Mouse (Mus musculus) erythroblast, embryonic 14.5 days (primary cell): ENCODE measurements around the gene Hivep3. TPM values are rescaled to one million over a fixed set of nuclear protein-coding genes. Genes with fewer than 3 reads are reported as not detected.

Experiments used
- H3K27me3 ChIP-seq: 2 replicates; pipeline ENCODE4 v1.6.1; 2012; ENCODE audit warnings: inconsistent platforms; ENCODE audit not compliant: control insufficient read depth
- H3K36me3 ChIP-seq: 2 replicates; pipeline ENCODE4 v1.6.1; 2012; ENCODE audit warnings: mild to moderate bottlenecking, inconsistent platforms; ENCODE audit not compliant: control insufficient read depth
- H3K4me1 ChIP-seq: 2 replicates; pipeline ENCODE4 v1.6.1; 2012; ENCODE audit warnings: inconsistent platforms; ENCODE audit not compliant: control insufficient read depth
- H3K4me3 ChIP-seq: replicated peaks from 2 replicates; pipeline ENCODE3; 2012; ENCODE audit warnings: moderate library complexity, mild to moderate bottlenecking, inconsistent platforms
- H3K9me3 ChIP-seq: 2 replicates; pipeline ENCODE4 v1.6.1; 2012; ENCODE audit warnings: low read length, inconsistent platforms, mixed read lengths; ENCODE audit not compliant: control insufficient read depth
- GATA1 ChIP-seq: IDR thresholded peaks from 2 replicates; pipeline ENCODE4 v1.6.1; 2012; ENCODE audit warnings: low read length, inconsistent platforms, mixed read lengths
- TAL1 ChIP-seq: IDR thresholded peaks from 3 replicates; pipeline ENCODE4 v1.6.1; 2012; ENCODE audit warnings: low read length, inconsistent platforms, mixed read lengths
- polyA plus RNA-seq: library from polyadenylated mRNA; stranded (reverse); fragments of >175 nt; gene quantifications from 2 replicates; pipeline ENCODE4 v1.2.3, GENCODE M21; 2012

The Hivep3 gene
- polyA plus RNA-seq, 1 experiment, result 0.01 TPM

- Histone ChIP-seq H3K4me1 (no peaks in the 10 kb centered on the region), H3K36me3 (no peaks in the 10 kb centered on the region), H3K27me3 (no peaks in the 10 kb centered on the region), H3K4me3 (no peak overlapping the region), H3K9me3 (no peaks in the 10 kb centered on the region)
- TF ChIP-seq GATA1 (no peak), TAL1 (no peak)
These were observed 217.5 kb downstream of the Hivep3 start for GRCm38 (mm10) chr4:119951081-119951480.

GRCm38 (mm10) chr4:119955008-119955407 is 221.4 kb downstream of the Hivep3 start:
- Histone ChIP-seq H3K36me3 (no peaks in the 10 kb centered on the region), H3K4me3 (no peak overlapping the region), H3K9me3 (no peaks in the 10 kb centered on the region), H3K27me3 (no peaks in the 10 kb centered on the region), H3K4me1 (no peaks in the 10 kb centered on the region)
- TF ChIP-seq GATA1, result no peak
- no peak for TF ChIP-seq TAL1

- Histone ChIP-seq H3K4me3 (no peak overlapping the region), H3K36me3 (no peaks in the 10 kb centered on the region), H3K9me3 (no peaks in the 10 kb centered on the region), H3K27me3 (no peaks in the 10 kb centered on the region), H3K4me1 (no peaks in the 10 kb centered on the region)
- TF ChIP-seq GATA1 (no peak), TAL1 (no peak)
These were observed 224.4 kb downstream of the Hivep3 start for GRCm38 (mm10) chr4:119957970-119958369.

- no peaks in the 10 kb centered on the region for H3K27me3 ChIP-seq
- no peaks in the 10 kb centered on the region for H3K4me1 ChIP-seq
- TF ChIP-seq TAL1, result no peak
- no peak for TF ChIP-seq GATA1
- no peaks in the 10 kb centered on the region for H3K9me3 ChIP-seq
- no peak overlapping the region for H3K4me3 ChIP-seq
- no peaks in the 10 kb centered on the region for H3K36me3 ChIP-seq
These were observed 225.7 kb downstream of the Hivep3 start for GRCm38 (mm10) chr4:119959293-119959692.

- TF ChIP-seq GATA1 (no peak), TAL1 (no peak)
- H3K9me3 ChIP-seq, result no peaks in the 10 kb centered on the region
- no peaks in the 10 kb centered on the region for H3K4me1 ChIP-seq
- no peak overlapping the region for H3K4me3 ChIP-seq
- H3K27me3 ChIP-seq, result no peaks in the 10 kb centered on the region
- H3K36me3 ChIP-seq, result no peaks in the 10 kb centered on the region
These were observed 226.3 kb downstream of the Hivep3 start for GRCm38 (mm10) chr4:119959873-119960272.

GRCm38 (mm10) chr4:119960523-119960922 is 226.9 kb downstream of the Hivep3 start:
- no peaks in the 10 kb centered on the region for H3K36me3 ChIP-seq
- no peak overlapping the region for H3K4me3 ChIP-seq
- H3K27me3 ChIP-seq, result no peaks in the 10 kb centered on the region
- H3K4me1 ChIP-seq, result no peaks in the 10 kb centered on the region
- no peaks in the 10 kb centered on the region for H3K9me3 ChIP-seq
- TF ChIP-seq TAL1 (no peak), GATA1 (no peak)

- Histone ChIP-seq H3K4me3 (no peak overlapping the region), H3K36me3 (no peaks in the 10 kb centered on the region), H3K27me3 (no peaks in the 10 kb centered on the region), H3K9me3 (no peaks in the 10 kb centered on the region), H3K4me1 (no peaks in the 10 kb centered on the region)
- TF ChIP-seq TAL1 (no peak), GATA1 (no peak)
These were observed 227.6 kb downstream of the Hivep3 start for GRCm38 (mm10) chr4:119961164-119961563.

- Histone ChIP-seq H3K9me3 (no peaks in the 10 kb centered on the region), H3K36me3 (no peaks in the 10 kb centered on the region), H3K4me3 (no peak overlapping the region), H3K4me1 (no peaks in the 10 kb centered on the region), H3K27me3 (no peaks in the 10 kb centered on the region)
- no peak for TF ChIP-seq TAL1
- TF ChIP-seq GATA1, result no peak
These were observed 228.5 kb downstream of the Hivep3 start for GRCm38 (mm10) chr4:119962066-119962465.

- TF ChIP-seq TAL1, result no peak
- no peaks in the 10 kb centered on the region for H3K36me3 ChIP-seq
- H3K4me3 ChIP-seq, result no peak overlapping the region
- H3K9me3 ChIP-seq, result no peaks in the 10 kb centered on the region
- H3K27me3 ChIP-seq, result no peaks in the 10 kb centered on the region
- no peaks in the 10 kb centered on the region for H3K4me1 ChIP-seq
These were observed 232.8 kb downstream of the Hivep3 start for GRCm38 (mm10) chr4:119966105-119967072.
